Mouse (Mus musculus) myocyte (in vitro differentiated cells): Measurements from ENCODE around the gene Ndufa4l2. TPM values are rescaled to one million over a fixed set of nuclear protein-coding genes. Genes with fewer than 3 reads are reported as not detected.

Experiments used
- H3K27me3 ChIP-seq: one replicate; pipeline ENCODE4 v1.6.1; 2011; ENCODE audit not compliant: control insufficient read depth, insufficient read depth, insufficient read length
- H3K36me3 ChIP-seq: one replicate; pipeline ENCODE4 v1.6.1; 2011; ENCODE audit not compliant: control insufficient read depth, insufficient read depth
- H3K4me2 ChIP-seq: one replicate; pipeline ENCODE4 v1.6.1; 2011; ENCODE audit warnings: low read depth, control low read depth
- H3K4me3 ChIP-seq: one replicate; pipeline ENCODE4 v1.5.1; 2011; ENCODE audit warnings: mild to moderate bottlenecking, control low read depth, moderate library complexity
- H3K79me2 ChIP-seq: one replicate; pipeline ENCODE4 v1.6.1; 2011; ENCODE audit not compliant: control insufficient read depth, insufficient read depth
- H3ac ChIP-seq: one replicate; pipeline ENCODE4 v1.6.1; 2011; ENCODE audit not compliant: control insufficient read depth, insufficient read length
- CEBPB ChIP-seq: IDR thresholded peaks from 2 replicates; pipeline ENCODE4 v1.6.1; 2011; ENCODE audit warnings: mild to moderate bottlenecking, moderate library complexity; ENCODE audit not compliant: poor library complexity, insufficient read depth, severe bottlenecking
- E2F4 ChIP-seq: IDR thresholded peaks from one replicate; pipeline ENCODE4 v1.6.1; 2011; ENCODE audit warnings: mild to moderate bottlenecking, control low read depth, moderate library complexity; ENCODE audit not compliant: insufficient read depth
- MAX ChIP-seq: IDR thresholded peaks from one replicate; pipeline ENCODE4 v1.6.1; 2011; ENCODE audit warnings: low read depth, mild to moderate bottlenecking, control low read depth
- MYOD1 ChIP-seq, 3 experiments: IDR thresholded peaks; one replicate each; pipeline ENCODE4 v1.6.1; 2011; ENCODE audit warnings: control low read depth in 2 of 3, low read depth in 2 of 3, mild to moderate bottlenecking in 2 of 3, moderate library complexity in 1 of 3; ENCODE audit not compliant: insufficient read length in 2 of 3, control insufficient read depth in 1 of 3
- MYOG ChIP-seq, 3 experiments: IDR thresholded peaks; one replicate each; pipeline ENCODE4 v1.6.1; 2011; ENCODE audit warnings: control low read depth in 2 of 3, low read depth in 2 of 3, mild to moderate bottlenecking in 2 of 3; ENCODE audit not compliant: insufficient read length in 2 of 3, control insufficient read depth in 1 of 3, insufficient read depth in 1 of 3
- POLR2A ChIP-seq: IDR thresholded peaks from one replicate; pipeline ENCODE4 v1.6.1; 2011; ENCODE audit warnings: low read depth, mild to moderate bottlenecking, control low read depth, moderate library complexity; ENCODE audit not compliant: insufficient read length
- POLR2AphosphoS2 ChIP-seq: IDR thresholded peaks from one replicate; pipeline ENCODE4 v1.6.1; 2011; ENCODE audit warnings: low read depth, control low read depth; ENCODE audit not compliant: insufficient read length
- REST ChIP-seq: IDR thresholded peaks from one replicate; pipeline ENCODE4 v1.6.1; 2011; ENCODE audit warnings: mild to moderate bottlenecking, control low read depth, moderate library complexity; ENCODE audit not compliant: insufficient read depth, insufficient read length
- SRF ChIP-seq: IDR thresholded peaks from one replicate; pipeline ENCODE4 v1.6.1; 2011; ENCODE audit warnings: low read depth; ENCODE audit not compliant: control insufficient read depth, insufficient read length
- TCF12 ChIP-seq: IDR thresholded peaks from one replicate; pipeline ENCODE4 v1.6.1; 2011; ENCODE audit warnings: mild to moderate bottlenecking, control low read depth; ENCODE audit not compliant: poor library complexity, insufficient read depth, severe bottlenecking
- TCF3 ChIP-seq: IDR thresholded peaks from one replicate; pipeline ENCODE4 v1.6.1; 2011; ENCODE audit warnings: low read depth, control low read depth; ENCODE audit not compliant: insufficient read length
- USF1 ChIP-seq: IDR thresholded peaks from one replicate; pipeline ENCODE4 v1.6.1; 2011; ENCODE audit warnings: low read depth, mild to moderate bottlenecking, control low read depth, moderate library complexity
- polyA plus RNA-seq: library from polyadenylated mRNA; unstranded; fragments of >200 nt; fragmentation: generic; extraction: Trizol; gene quantifications from one replicate; pipeline ENCODE4 v1.2.1, GENCODE M21; 2012; ENCODE audit warnings: missing spikeins

The Ndufa4l2 gene
- polyA plus RNA-seq, 1 experiment, result 2.9 TPM

GRCm38 (mm10) chr10:127508239-127508638 is 6.5 kb upstream of the Ndufa4l2 start:
- TF ChIP-seq POLR2A, result no peak
- TF ChIP-seq REST, result no peak
- no peak for TF ChIP-seq MAX
- no peak for TF ChIP-seq POLR2AphosphoS2
- TF ChIP-seq MYOD1 (IDR thresholded peaks at IDR 0.05; ENCODE audit: control insufficient read depth in 1 of 3, insufficient read length in 2 of 3, low read depth in 2 of 3), result no peak
- TF ChIP-seq TCF12, result no peak
- no peak for TF ChIP-seq USF1
- TF ChIP-seq SRF, result no peak
- TF ChIP-seq CEBPB, result no peak
- no peak for TF ChIP-seq MYOG (IDR thresholded peaks at IDR 0.05; ENCODE audit: control insufficient read depth in 1 of 3, insufficient read depth in 1 of 3, insufficient read length in 2 of 3, low read depth in 2 of 3)
- TF ChIP-seq E2F4, result no peak
- TF ChIP-seq TCF3, result no peak
- Histone ChIP-seq H3K36me3 (peaks cover 5% of the 10 kb centered on the region), H3K4me2 (peak overlapping the region; percentile 57), H3ac (no peak overlapping the region), H3K27me3 (no peaks in the 10 kb centered on the region), H3K4me3 (no peak overlapping the region), H3K79me2 (no peaks in the 10 kb centered on the region)

- Histone ChIP-seq H3K4me2 (peak overlapping the region; percentile 57), H3K4me3 (no peak overlapping the region), H3K36me3 (peaks cover 1% of the 10 kb centered on the region), H3K27me3 (no peaks in the 10 kb centered on the region), H3ac (no peak overlapping the region), H3K79me2 (no peaks in the 10 kb centered on the region)
- TF ChIP-seq MYOD1 (IDR thresholded peaks at IDR 0.05; ENCODE audit: control insufficient read depth in 1 of 3, insufficient read length in 2 of 3, low read depth in 2 of 3), result no peak
- TF ChIP-seq SRF, result no peak
- no peak for TF ChIP-seq POLR2AphosphoS2
- peak in 1 of 3 experiments; percentile 10 for TF ChIP-seq MYOG (IDR thresholded peaks at IDR 0.05; ENCODE audit: control insufficient read depth in 1 of 3, insufficient read depth in 1 of 3, insufficient read length in 2 of 3, low read depth in 2 of 3)
- no peak for TF ChIP-seq CEBPB
These were observed 5.5 kb upstream of the Ndufa4l2 start for GRCm38 (mm10) chr10:127509051-127509836.

- no peak overlapping the region for H3ac ChIP-seq
- H3K27me3 ChIP-seq, result no peaks in the 10 kb centered on the region
- H3K36me3 ChIP-seq, result no peaks in the 10 kb centered on the region
- no peaks in the 10 kb centered on the region for H3K79me2 ChIP-seq
- no peak overlapping the region for H3K4me3 ChIP-seq
- no peak overlapping the region for H3K4me2 ChIP-seq
- TF ChIP-seq SRF (no peak), POLR2AphosphoS2 (no peak), CEBPB (no peak), POLR2A (no peak), REST (no peak), MYOG (IDR thresholded peaks at IDR 0.05; ENCODE audit: control insufficient read depth in 1 of 3, insufficient read depth in 1 of 3, insufficient read length in 2 of 3, low read depth in 2 of 3) (no peak), USF1 (no peak), MYOD1 (IDR thresholded peaks at IDR 0.05; ENCODE audit: control insufficient read depth in 1 of 3, insufficient read length in 2 of 3, low read depth in 2 of 3) (no peak)
These were observed 4.7 kb upstream of the Ndufa4l2 start for GRCm38 (mm10) chr10:127509837-127510701.

DNA sequence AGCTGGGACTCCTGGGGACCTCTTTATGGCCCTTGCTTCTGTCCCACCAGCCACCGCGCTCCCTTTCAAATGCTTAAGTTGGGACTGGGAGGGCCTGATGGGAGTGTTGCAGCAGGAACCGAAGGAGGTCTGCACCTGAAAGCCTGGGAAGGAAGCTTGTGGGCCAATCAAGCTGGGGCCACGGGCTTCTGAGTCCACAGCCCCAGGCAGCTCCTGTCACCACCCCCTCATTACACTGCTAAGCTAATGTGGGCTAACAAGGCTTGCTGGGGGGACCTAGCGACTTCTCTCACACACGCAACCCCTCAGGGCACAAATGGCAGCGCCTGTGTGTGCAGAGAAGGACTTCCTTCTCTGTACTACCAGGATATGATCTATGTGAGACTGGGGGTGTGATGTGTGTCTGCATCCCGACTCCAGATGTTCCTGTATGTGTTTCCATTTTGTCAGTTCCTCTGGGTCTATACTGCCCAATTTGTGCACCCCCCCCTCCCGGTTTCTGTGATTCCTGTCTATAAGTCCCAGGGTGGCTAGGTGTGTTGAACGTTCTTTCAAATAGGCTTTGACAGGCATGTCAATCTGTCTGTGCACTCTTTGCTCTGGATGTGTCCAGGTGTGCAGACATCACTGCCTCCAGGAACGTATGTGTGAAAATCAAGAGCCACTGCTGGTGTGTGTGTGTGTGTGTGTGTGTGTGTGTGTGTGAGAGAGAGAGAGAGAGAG is 3.7 kb upstream of the Ndufa4l2 start:
- no peaks in the 10 kb centered on the region for H3K79me2 ChIP-seq
- peak overlapping the region; percentile 71 for H3K4me3 ChIP-seq
- H3K4me2 ChIP-seq, result peak overlapping the region; percentile 100
- H3K36me3 ChIP-seq, result no peaks in the 10 kb centered on the region
- H3K27me3 ChIP-seq, result no peaks in the 10 kb centered on the region
- H3ac ChIP-seq, result peak overlapping the region; percentile 30
- TF ChIP-seq MYOD1 (IDR thresholded peaks at IDR 0.05; ENCODE audit: control insufficient read depth in 1 of 3, insufficient read length in 2 of 3, low read depth in 2 of 3), result no peak
- TF ChIP-seq REST, result no peak
- no peak for TF ChIP-seq SRF
- TF ChIP-seq E2F4, result no peak
- TF ChIP-seq CEBPB, result no peak
- TF ChIP-seq MYOG (IDR thresholded peaks at IDR 0.05; ENCODE audit: control insufficient read depth in 1 of 3, insufficient read depth in 1 of 3, insufficient read length in 2 of 3, low read depth in 2 of 3), result no peak
- TF ChIP-seq MAX, result no peak
